Mouse (Mus musculus): ENCODE results near the gene Acadl.

Gene Acadl

GRCm38 (mm10) chr1:66862712-66863511 is at the start of gene Acadl:
Gene Acadl (minus strand): TSS chr1:66863277.
- peak; percentile 45 to 54 for DNase-seq (ENCODE audit: low spot score in 2 of 2)

- DNase-seq (ENCODE audit: low spot score in 2 of 2) = no peak
Measured at GRCm38 (mm10) chr1:66912305-66912704, 49.2 kb upstream of the Acadl start.

DNA sequence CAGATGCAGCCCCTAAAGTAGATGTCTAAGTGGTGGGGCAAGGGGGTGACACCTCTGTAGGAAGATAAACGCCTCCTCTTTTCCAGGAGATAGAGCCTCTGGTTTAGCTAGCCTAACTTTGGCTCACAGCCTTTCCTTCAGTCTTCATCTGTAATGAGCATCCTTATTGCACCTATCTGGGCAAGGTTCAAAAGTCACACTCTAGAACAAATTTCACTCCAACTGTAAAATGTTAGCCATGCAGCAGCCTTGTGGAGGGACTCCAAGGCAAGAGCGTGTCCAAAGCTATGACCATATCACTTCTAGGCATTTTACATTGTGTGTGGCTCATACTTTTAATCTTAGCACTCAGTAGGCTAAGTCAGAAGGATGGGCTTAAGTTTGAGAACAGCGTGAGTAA is 39.5 kb upstream of the Acadl start:
- no peak for DNase-seq (ENCODE audit: low spot score in 2 of 2)

DNA sequence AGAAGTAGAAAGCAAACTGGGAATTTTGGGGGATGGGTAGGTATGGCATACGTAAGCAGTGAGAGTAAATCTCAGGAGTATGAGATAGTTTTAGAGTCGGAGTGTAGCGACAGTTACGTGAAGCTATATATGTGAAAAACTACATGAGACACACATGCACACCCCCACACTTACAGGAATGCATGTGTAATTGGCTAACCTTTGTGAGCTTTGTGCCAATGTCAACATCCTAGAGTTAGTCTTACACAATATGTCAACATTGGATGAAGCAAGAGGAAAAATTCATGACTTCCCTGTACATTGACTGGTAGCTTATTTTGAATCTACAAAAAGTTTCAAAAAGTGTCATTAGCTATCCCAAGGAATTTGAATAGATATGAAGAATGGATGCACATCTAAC is 37.9 kb upstream of the Acadl start:
- no peak for DNase-seq (ENCODE audit: low spot score in 2 of 2)

- DNase-seq (ENCODE audit: low spot score in 2 of 2) = no peak
Measured at GRCm38 (mm10) chr1:66898261-66898660, 35.2 kb upstream of the Acadl start.

DNA sequence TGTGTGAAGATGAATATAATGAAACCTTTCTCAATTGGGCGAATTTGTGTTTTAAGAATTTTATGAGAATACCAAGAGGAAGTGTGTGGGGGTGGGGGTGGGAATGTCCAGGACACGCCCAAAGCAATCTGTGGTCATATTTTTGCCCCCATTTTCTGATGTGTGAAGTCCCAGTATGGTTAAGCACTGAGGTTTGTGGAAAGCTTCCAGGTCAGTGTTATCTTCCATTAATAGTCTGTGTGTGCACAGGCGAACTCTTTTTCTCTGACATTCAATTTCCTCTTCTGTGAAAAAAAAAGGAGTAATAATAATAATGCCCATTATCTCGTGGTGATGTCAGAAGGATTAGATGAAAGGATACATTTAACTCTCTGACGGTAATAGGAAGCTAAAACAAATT is 33.5 kb upstream of the Acadl start:
- DNase-seq (ENCODE audit: low spot score in 2 of 2) = no peak

- no peak for DNase-seq (ENCODE audit: low spot score in 2 of 2)
Measured at GRCm38 (mm10) chr1:66896125-66896524, 33.0 kb upstream of the Acadl start.

- DNase-seq (ENCODE audit: low spot score in 2 of 2) = peak; percentile 24 to 26
Measured at GRCm38 (mm10) chr1:66895837-66896118, 32.7 kb upstream of the Acadl start.

DNA sequence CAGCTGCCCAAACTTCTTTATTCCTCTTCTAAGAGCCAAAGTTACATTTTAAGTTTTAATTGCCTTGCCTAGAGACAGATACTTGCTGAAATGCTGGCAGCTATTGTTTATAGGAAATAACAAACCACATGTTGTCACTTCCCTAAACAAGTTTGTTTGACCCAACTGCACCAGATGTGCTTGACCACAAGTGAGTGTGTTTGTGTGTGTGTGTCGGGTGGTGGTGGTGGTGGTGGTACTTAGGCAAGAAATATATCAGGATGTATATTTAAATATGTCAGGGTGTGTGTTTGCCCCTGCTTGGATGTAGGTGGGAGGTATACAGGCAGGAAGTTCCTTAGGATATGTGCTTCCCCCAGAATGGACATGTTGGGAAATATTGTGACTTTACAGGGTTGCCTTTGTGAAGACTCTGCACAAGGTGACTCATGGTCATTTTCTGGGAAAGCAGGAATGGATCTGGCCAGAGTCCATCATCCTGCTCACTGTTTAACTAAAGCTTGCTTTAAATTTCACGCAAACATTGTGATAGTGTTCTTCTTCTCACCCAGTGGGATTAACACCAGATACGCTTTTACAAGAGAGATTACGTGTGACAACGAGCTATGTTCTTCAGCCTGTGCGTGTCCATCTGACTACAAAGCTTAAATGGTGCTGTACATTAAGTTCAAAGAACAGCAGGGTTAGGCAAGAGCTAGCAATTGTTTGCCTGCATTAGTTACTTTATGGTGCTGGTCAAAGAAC is 32.2 kb upstream of the Acadl start:
- no peak for DNase-seq (ENCODE audit: low spot score in 2 of 2)

DNA sequence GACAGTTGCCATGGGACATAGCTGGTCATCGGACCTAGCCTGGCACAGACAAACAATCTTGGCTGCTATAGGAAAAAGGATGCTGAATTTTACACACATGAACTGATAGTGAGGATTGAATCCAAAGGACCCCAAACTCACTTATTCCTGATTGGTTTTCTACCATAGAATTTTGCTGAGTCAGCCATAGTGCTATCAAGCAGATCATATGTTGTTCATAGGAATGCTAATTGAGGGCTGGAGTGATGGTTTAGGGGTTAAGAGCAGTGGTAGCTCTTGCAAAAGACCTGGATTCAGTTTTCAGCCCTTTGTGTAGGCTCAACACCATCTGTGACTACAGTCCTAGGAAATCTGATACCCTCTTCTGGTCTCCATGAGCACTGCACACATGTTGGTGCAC is 24.1 kb upstream of the Acadl start:
- no peak for DNase-seq (ENCODE audit: low spot score in 2 of 2)

- DNase-seq (ENCODE audit: low spot score in 2 of 2) = no peak
Measured at GRCm38 (mm10) chr1:66880217-66880616, 17.1 kb upstream of the Acadl start.

DNA sequence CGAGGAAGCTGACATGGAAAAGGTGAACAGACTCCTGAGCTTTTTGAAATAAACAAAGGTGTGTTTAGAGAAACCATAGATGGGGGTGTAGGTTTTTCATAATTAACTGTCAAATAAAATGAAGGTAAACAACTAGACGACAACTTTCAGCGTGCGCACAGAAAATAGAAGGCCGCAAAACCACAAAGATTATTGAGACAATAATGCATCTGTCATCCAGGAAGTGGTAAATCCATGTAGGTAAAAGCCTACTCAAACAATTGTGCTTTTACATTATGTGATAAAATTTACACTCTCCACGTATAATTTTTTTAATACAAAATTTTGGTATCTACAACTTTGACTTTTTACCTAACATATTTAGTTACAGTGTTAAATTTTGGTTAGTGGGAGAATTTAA is 11.7 kb upstream of the Acadl start:
- DNase-seq (ENCODE audit: low spot score in 2 of 2) = no peak

- no peak for DNase-seq (ENCODE audit: low spot score in 2 of 2)
Measured at GRCm38 (mm10) chr1:66871591-66871990, 8.5 kb upstream of the Acadl start.

DNA sequence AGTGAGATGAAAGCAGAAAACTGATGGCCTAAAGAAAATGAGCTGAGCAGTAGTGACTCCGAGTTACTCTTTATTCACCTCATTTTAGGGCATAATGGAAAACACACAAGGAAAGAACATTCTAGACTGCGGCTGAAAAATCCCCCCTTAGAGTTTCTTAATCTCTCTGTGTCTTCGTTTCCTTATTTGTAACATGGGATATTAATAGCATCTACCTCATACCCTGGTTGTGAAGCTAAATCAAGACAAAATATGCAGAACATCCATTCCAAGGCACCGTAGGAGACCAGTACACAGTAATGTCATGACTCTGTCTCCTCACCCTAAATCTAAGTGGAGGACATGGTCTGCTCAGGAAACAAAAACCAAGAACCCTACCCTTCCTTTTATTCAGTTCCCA is 2.6 kb upstream of the Acadl start:
- DNase-seq (ENCODE audit: low spot score in 2 of 2) = no peak

DNA sequence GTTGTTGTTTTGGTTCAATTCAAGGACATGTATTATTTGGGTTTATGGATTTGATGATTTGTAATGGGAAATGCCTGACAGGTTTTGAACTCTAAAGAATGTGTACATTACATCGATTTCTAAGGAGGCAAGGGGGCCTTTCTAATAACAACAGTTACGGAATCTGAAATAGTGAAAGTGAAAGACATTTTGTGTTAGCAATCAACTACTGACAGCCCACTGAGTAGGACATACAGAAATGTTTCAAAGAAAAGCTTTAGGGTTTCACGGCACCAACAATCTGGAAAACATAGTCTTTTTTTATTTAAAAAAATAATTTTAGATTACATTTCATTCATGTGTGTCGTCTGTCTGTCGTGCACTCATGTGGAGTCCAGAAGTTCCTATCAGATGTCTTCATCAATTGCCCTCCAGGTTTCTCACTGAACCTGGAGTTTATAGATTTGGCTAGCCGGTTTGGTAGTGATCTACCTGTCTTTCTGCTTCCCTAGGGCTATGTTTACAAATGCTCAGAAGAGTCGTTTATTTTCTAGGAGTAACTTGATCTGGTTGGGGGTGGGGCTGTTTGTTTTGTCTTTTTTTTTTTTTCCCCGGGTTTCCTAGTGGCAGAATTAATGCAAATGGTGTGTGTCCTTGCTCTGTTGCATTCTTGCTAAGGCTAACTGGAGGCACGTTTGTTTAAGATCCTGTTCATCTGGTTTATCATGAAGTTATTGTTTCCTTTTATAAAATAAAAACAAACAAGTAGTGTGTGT is 841 bp upstream of the Acadl start:
- DNase-seq (ENCODE audit: low spot score in 2 of 2) = no peak

- no peak for DNase-seq (ENCODE audit: low spot score in 2 of 2)
Measured at GRCm38 (mm10) chr1:66861764-66862672, 1.1 kb downstream of the Acadl start.

GRCm38 (mm10) chr1:66847506-66847905 is 15.6 kb downstream of the Acadl start:
- no peak for DNase-seq (ENCODE audit: low spot score in 2 of 2)

DNA sequence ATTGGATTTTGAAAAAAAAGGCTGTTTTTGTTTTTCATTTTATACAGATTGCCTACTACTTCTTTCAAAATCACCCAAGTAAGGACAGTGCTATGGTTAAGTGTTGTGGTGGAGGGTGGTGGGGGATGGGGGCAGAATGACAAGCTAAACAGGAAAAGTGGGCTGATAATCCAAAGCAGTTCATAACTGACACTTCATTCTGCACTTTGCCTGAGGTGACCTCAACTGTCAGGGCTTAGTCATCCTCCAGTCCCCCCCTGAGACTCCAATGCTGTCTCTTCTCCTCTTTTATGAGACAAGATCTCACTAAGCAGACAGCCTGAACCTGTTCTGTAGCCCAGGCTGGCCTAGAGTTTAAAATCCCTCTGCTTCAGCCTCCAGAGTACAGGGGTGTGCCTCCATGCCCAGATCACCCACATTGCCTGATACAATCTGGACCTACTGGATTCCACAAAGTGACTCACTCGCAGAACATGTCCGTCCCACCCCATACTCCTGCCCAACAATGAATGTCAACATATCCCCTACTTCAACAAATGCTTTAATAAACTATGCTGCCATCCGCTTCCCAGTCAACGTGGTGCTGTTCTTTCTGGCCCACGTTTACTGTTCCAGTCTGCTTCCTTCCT is 17.3 kb downstream of the Acadl start:
- no peak for DNase-seq (ENCODE audit: low spot score in 2 of 2)

DNA sequence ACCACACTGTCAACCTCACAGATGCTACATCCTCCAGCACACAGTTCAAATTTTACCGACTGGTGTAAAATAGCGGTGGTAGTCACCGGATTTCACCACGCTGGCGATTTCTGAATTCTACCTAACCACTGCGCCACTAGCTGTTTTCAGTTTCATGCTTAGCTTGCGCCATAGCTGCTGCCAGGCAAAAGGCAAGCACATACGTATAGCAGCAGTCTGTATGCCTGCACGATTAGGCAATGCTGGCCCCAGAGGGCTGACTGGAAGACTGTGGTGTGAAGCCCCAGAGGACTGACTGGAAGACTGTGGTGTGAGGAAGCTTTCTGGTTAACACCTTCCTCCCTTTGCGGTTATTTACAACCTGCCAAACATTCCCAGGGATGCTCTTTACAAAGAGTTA is 21.1 kb downstream of the Acadl start:
- DNase-seq (ENCODE audit: low spot score in 2 of 2) = no peak

- DNase-seq (ENCODE audit: low spot score in 2 of 2) = no peak
Measured at GRCm38 (mm10) chr1:66841510-66841909, 21.6 kb downstream of the Acadl start.

GRCm38 (mm10) chr1:66839755-66840438 is 23.2 kb downstream of the Acadl start:
- no peak for DNase-seq (ENCODE audit: low spot score in 2 of 2)

Data from right cerebral cortex, postnatal 36 days (tissue).